Mouse (Mus musculus): Measurements from ENCODE around the gene Rbfox2.

- TF ChIP-seq CTCF (IDR thresholded peaks at IDR 0.05; ENCODE audit: control insufficient read depth, insufficient read depth, low read length): no peak
- no peak for TF ChIP-seq POLR2A (IDR thresholded peaks at IDR 0.05; ENCODE audit: borderline replicate concordance, control insufficient read depth, low read depth, low read length)
These were observed 194.9 kb downstream of the Rbfox2 start for GRCm38 (mm10) chr15:77111924-77112323.

Data from bone marrow, adult 2 months (tissue).